Mouse (Mus musculus): ENCODE measurements around the gene Fam171a1. TPM values are rescaled to one million over a fixed set of nuclear protein-coding genes. Genes with fewer than 3 reads are reported as not detected.

Gene Fam171a1
- total RNA-seq, 2 experiments from 2014 or later, result 3.4 to 3.8 TPM

DNA sequence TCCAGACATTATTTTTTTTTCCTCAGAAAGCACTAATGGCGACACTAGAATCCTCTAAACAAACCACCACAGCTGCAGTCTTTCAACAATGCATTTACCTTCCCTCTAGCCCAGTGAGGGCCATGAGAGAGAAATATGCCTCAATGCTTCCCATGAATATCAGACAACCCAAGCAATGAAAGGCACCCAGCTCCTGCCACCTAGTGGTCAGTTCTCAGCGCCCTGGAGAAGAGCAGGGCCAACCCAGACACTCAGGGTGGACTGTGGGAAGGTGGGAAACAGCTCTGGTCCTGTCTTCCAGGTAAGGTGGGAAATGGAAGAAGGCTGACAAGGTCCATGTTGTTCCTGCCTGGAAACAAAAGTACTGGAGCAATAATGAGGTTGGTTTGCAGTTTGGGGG, 115.0 kb downstream of the Fam171a1 start:
- intact Hi-C loops (cut with DNase I), result loop anchor here (5.0 kb wide), 1 partner anchor 112 kb away; no protein-coding TSS in a partner anchor

DNA sequence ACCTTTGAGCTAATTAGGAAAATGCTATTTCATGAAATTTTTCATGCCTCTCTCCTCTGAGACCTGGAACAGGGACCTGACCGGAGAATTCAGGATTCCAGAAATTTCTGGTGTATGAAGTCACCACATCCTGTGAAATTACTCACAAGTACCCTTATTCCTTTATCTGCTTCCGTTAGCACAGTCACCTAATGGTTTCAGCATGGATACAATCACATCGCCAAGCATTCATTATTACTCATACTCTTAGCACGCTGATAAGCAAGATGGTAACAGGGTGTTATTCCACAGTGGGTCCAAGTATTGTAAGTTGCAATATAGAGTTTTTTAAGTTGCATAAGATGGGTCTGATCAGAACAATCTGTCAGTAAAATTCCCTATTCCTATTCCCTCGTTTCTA, 125.2 kb downstream of the Fam171a1 start:
- no peak for DNase-seq
- intact Hi-C loops (cut with DNase I), result no loop called here

More for the DNA sequence above, 115.0 kb downstream of the Fam171a1 start:
- DNase-seq, result peak; percentile 47 to 48

DNA sequence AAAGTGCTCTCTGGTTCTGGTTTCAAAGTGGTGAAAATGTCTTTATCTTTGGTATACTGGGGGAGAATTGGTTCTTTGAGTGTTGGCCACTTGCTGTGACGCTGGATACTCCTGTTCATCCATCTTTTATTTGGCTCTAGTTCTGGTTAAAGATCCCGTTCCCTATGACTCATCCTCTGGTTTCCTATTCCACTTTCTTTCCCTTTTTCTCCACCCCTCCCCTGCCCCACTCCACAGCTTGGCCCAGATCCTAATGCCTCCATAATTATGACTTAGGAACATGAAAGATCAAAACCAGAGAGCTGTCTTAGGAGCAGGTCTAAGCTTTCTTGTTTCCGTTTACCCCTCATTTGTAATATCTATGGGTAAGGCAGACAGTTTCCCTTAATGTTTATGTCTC, 130.2 kb downstream of the Fam171a1 start:
- DNase-seq, result no peak
- intact Hi-C loops (cut with DNase I), result no loop called here

DNA sequence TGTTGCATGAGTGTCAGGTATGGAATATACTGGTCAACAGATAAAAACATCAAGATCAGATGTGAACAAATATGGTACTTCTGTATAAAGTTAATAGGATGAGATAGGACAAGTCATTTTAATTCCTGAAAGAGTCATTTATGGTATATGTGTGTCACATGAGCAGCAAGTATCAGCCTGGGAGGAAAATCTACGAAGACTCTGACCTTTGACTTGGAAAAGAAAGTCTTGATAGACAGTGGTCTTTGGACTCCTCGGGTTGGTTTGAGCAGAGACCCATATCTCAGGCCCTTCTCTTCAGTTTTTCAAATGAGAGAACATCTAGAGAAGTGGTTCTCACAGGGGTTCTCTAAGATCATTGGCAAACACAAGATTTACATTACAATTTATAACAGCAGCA, 137.3 kb downstream of the Fam171a1 start:
- no peak for DNase-seq
- intact Hi-C loops (cut with DNase I), result no loop called here

DNA sequence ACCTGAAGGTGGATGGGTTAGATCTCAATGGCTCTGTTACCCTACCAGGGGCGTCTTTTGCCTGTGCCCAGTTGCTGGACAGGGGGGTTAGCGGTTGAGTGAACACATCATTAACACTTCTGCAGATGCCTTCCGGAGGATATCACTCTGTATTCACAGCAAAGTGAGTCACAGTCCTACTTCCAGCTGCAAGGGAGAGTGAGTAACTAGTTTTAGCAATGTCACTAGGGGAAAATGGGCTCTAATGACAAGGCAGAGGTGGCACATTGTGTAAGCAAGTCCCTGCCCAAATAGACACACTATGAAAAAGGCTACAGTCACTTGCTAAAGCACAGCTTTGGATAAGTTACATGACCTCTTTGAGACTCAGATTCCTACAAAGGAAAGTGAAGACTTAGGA, 152.4 kb downstream of the Fam171a1 start:
- intact Hi-C loops (cut with DNase I), result no loop called here
- DNase-seq, result no peak

DNA sequence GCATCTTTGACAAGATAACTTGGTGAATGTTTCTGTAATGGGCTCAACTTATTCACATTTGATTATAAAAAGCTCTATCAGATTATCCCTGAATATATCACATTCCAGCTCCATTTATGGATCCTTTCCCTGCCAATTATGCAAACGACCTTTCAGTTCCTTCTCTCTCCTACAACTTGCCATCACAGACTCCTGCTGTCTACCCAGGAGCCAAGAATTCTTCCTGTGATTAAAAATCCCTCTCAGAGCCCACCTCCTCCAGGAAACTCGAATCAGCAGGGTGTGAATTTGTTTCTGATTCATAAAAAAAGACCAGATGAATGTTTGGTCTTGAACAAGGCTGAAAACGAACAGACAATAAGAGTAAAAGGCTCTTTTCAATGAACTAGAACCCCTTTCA, 153.9 kb downstream of the Fam171a1 start:
- intact Hi-C loops (cut with DNase I), result no loop called here
- no peak for DNase-seq

DNA sequence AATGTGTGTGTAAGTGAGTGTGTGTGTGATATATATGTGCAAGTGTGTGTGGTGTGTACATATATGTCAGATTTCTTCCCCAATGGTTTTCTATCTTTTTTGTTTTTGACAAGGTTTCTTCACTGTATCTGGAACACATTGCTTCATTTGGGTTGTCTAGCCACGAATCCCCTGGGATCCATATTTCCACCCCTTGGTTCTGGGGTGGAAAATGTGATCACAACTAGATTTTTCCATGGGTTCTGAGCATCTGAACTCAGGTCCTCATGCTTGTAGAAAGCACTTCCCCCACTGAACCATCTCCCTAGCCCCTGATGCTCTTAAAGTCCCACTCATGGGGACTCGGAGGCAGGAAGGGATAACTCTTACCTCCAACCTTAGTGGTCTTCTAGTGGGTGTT, 159.3 kb downstream of the Fam171a1 start:
- intact Hi-C loops (cut with DNase I), result no loop called here
- no peak for DNase-seq

DNA sequence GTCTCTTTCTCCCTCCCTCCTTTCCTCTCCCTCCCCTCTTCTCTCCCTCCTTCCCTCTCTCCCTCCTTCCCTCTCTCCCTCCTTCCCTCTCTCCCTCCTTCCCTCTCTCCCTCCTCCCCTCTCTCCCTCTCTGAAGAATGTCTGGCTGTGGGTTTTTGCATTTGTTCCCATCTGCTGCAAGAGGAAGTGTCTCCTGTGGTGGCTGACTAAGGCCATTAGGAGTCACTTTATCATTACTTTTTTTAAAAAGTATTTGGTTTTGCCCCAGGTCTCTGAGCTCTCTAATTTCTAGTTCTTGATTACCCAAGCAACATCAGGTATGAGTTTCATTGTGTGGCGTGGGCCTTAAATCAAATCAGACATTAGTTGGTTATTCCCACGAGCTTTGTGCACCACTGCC, 162.1 kb downstream of the Fam171a1 start:
- intact Hi-C loops (cut with DNase I), result no loop called here
- DNase-seq, result no peak

Small RNA genes lying within 50 kb of the gene (microRNA-seq; reads per million reads assigned to microRNA genes)
- 0 reads per million in 2 experiments for gene Gm27306

Other genes with a start within 250 kb of the Fam171a1 start
- gene Nmt2, start 170.0 kb downstream of the Fam171a1 start, total RNA-seq (2021), result 1 to 10 TPM; 8.2 to 9.0 TPM
- gene Rpp38, start 218.4 kb downstream of the Fam171a1 start, total RNA-seq (2021), result 1 to 10 TPM; 3.6 to 6.4 TPM
- gene Acbd7, start 221.9 kb downstream of the Fam171a1 start, total RNA-seq (2021), result under 1 TPM; 0.54 to 0.74 TPM